Mouse (Mus musculus): ENCODE measurements at regions not wholly inside any gene's neighbourhood (a gene's known extent, or its start where the extent isn't known, plus 50 kb on each side); places are given as distances from the start of the nearest gene placed in this dataset.

GRCm38 (mm10) chr6:35458250-35458649 is 81.4 kb downstream of the Mtpn start:
- TF ChIP-seq EP300 (IDR thresholded peaks at IDR 0.05): no peak
- TF ChIP-seq CTCF (IDR thresholded peaks at IDR 0.05): no peak
